Mouse (Mus musculus): ENCODE measurements around the gene Ift122.

DNA sequence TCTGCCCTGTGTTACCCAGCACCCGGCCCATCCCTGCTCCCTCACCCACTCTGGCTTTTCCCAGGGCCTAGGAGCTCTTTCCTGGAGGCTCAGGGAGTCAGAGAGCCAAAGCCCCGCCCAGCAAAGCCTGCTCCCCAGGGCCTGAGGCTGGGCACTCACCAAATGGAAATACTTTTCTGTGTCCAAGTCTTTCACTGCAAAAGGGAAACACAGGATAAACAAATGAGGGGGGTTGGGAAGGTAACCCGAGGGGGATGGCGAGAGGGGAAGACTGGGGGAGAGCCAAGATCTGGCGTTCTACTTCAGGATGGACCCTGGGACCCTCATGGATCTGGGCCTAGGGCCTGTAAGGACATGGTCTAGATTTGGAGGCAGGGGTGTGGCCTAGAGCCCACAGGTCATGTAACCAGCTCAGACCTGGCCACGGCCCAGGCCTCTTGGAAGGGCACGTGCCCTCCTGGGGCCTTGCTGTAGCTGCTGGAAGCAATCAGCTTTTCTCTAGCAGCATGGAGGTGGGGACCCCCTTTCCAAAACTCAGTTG, 106.0 kb downstream of the Ift122 start:
- no peak for TF ChIP-seq CTCF (IDR thresholded peaks at IDR 0.05; ENCODE audit: control insufficient read depth, insufficient read depth, low read length)
- no peak for TF ChIP-seq POLR2A (IDR thresholded peaks at IDR 0.05; ENCODE audit: borderline replicate concordance, control insufficient read depth, low read depth, low read length)
